Mouse (Mus musculus): ENCODE results near the gene Aurkb. TPM values are rescaled to one million over a fixed set of nuclear protein-coding genes. Genes with fewer than 3 reads are reported as not detected.

Gene Aurkb
- total and polyA plus RNA-seq, 3 experiments, result 120 to 170 (median 159) TPM

GRCm38 (mm10) chr11:69008182-69009121, 37.0 kb upstream of the Aurkb start, which contains the start of gene Pfas:
Gene Pfas, minus strand, starts transcription at chr11:69008460.
- H3K27ac ChIP-seq (ENCODE audit: control insufficient read depth, low read depth, low read length), result peak within 1 kb of the TSS; percentile 57
- H3K9ac ChIP-seq (ENCODE audit: control insufficient read depth, low read depth, low read length, poor library complexity, severe bottlenecking), result peak within 1 kb of the TSS; percentile 84
- H3K4me1 ChIP-seq (ENCODE audit: control insufficient read depth in 1 of 2, insufficient read depth in 2 of 2, low read length in 2 of 2), result peaks cover 0 to 10% of the 10 kb centered on the region in 2 experiments; a peak in 3 of 4 replicates
- DNase-seq (ENCODE audit: low read depth, low spot score), result peak; percentile 99
- H3K27me3 ChIP-seq (ENCODE audit: control insufficient read depth in 1 of 2, insufficient read depth in 2 of 2, low read length in 2 of 2), result no peaks in the 10 kb centered on the region
- H3K4me3 ChIP-seq (ENCODE audit: control insufficient read depth in 1 of 2, insufficient read depth in 1 of 2, low read depth in 2 of 2, low read length in 2 of 2), result peak within 1 kb of the TSS; percentile 70 to 74
- H3K9me3 ChIP-seq (replicated peaks; ENCODE audit: insufficient read depth, low read length), result no peaks in the 10 kb centered on the region
- H3K36me3 ChIP-seq (ENCODE audit: control insufficient read depth in 1 of 2, insufficient read depth in 2 of 2, low read length in 2 of 2), result peaks cover 0 to 18% of the 10 kb centered on the region in 2 experiments
- peaks cover 39% of the 10 kb centered on the region for H3K79me2 ChIP-seq (ENCODE audit: control insufficient read depth, insufficient read depth, low read length, poor library complexity)
- no peak for TF ChIP-seq ZKSCAN1 (IDR thresholded peaks at IDR 0.05; ENCODE audit: low read depth, low read length)
- peak; percentile 57 for TF ChIP-seq ELF1 (IDR thresholded peaks at IDR 0.05; ENCODE audit: low read depth, low read length)
- peak; percentile 95; the same call in 1 of the 2 replicates for TF ChIP-seq MYC (IDR thresholded peaks at IDR 0.05; ENCODE audit: low read depth, low read length)
- peak; percentile 37; the same call in 1 of the 2 replicates for TF ChIP-seq NRF1 (IDR thresholded peaks at IDR 0.05; ENCODE audit: insufficient read depth, low read depth, low read length, poor library complexity, severe bottlenecking)
- peak in 2 of 3 experiments; percentile 8 to 35; a peak in 3 of 6 replicates for TF ChIP-seq CTCF (IDR thresholded peaks at IDR 0.05 in 2 of 3, conservative IDR thresholded peaks at IDR 0.05 in 1 of 3; ENCODE audit: control insufficient read depth in 1 of 3, insufficient read depth in 1 of 3, low read depth in 2 of 3, low read length in 3 of 3, poor library complexity in 1 of 3, severe bottlenecking in 1 of 3)
- TF ChIP-seq USF1 (IDR thresholded peaks at IDR 0.05; ENCODE audit: low read depth, low read length), result peak; percentile 56; the same call in 1 of the 2 replicates
- TF ChIP-seq TCF12 (IDR thresholded peaks at IDR 0.05; ENCODE audit: low read depth, low read length), result peak; percentile 63
- TF ChIP-seq SMC3 (IDR thresholded peaks at IDR 0.05; ENCODE audit: low read depth, low read length), result no peak
- peak; percentile 75; the same call in 1 of the 2 replicates for TF ChIP-seq ZMIZ1 (IDR thresholded peaks at IDR 0.05; ENCODE audit: low read depth, low read length)
- no peak for TF ChIP-seq BHLHE40 (IDR thresholded peaks at IDR 0.05; ENCODE audit: borderline replicate concordance, low read depth, low read length)
- no peak for TF ChIP-seq RAD21 (IDR thresholded peaks at IDR 0.05; ENCODE audit: low read depth, low read length)
- TF ChIP-seq KAT2A (conservative IDR thresholded peaks at IDR 0.05; ENCODE audit: low read depth, low read length), result peak; percentile 69; the same call in 1 of the 2 replicates
- peak; percentile 96 for TF ChIP-seq MAX (IDR thresholded peaks at IDR 0.05; ENCODE audit: low read length)
- TF ChIP-seq MAZ (IDR thresholded peaks at IDR 0.05; ENCODE audit: low read depth, low read length), result peak; percentile 87; the same call in 1 of the 2 replicates
- no peak for TF ChIP-seq USF2 (IDR thresholded peaks at IDR 0.05; ENCODE audit: borderline replicate concordance in 1 of 2, insufficient read depth in 1 of 2, low read depth in 1 of 2, low read length in 2 of 2)
- no peak for TF ChIP-seq CHD2 (IDR thresholded peaks at IDR 0.05; ENCODE audit: low read length)
- TF ChIP-seq POLR2AphosphoS2 (IDR thresholded peaks at IDR 0.05; ENCODE audit: low read length), result peak; percentile 96
- no peak for TF ChIP-seq TAL1 (IDR thresholded peaks at IDR 0.05; ENCODE audit: low read length)
- TF ChIP-seq EP300 (IDR thresholded peaks at IDR 0.05; ENCODE audit: low read depth in 1 of 2, low read length in 2 of 2), result peak in 1 of 2 experiments; percentile 37; a peak in 2 of 4 replicates
- no peak for TF ChIP-seq POLR2AphosphoS5 (IDR thresholded peaks at IDR 0.05; ENCODE audit: borderline replicate concordance, low read depth, low read length)
- TF ChIP-seq ZC3H11A (IDR thresholded peaks at IDR 0.05; ENCODE audit: low read depth, low read length), result no peak
- no peak for TF ChIP-seq MAFK (IDR thresholded peaks at IDR 0.05; ENCODE audit: borderline replicate concordance, low read depth, low read length)
- no peak for TF ChIP-seq JUND (IDR thresholded peaks at IDR 0.05; ENCODE audit: low read depth, low read length)
- TF ChIP-seq MYB (IDR thresholded peaks at IDR 0.05; ENCODE audit: low read depth, low read length), result no peak
- TF ChIP-seq TBP (IDR thresholded peaks at IDR 0.05; ENCODE audit: low read depth, low read length), result peak; percentile 99
- TF ChIP-seq UBTF (IDR thresholded peaks at IDR 0.05; ENCODE audit: borderline replicate concordance, insufficient read depth, low read depth, low read length), result no peak
- TF ChIP-seq NELFE (IDR thresholded peaks at IDR 0.05; ENCODE audit: low read depth, low read length), result peak; percentile 95
- no peak for TF ChIP-seq MEF2A (IDR thresholded peaks at IDR 0.05; ENCODE audit: extremely low read depth, insufficient replicate concordance, low read depth, low read length, poor library complexity, severe bottlenecking)
- peak; percentile 65 to 95 for TF ChIP-seq POLR2A (IDR thresholded peaks at IDR 0.05; ENCODE audit: control insufficient read depth in 1 of 2, insufficient read depth in 1 of 2, low read depth in 1 of 2, low read length in 2 of 2, poor library complexity in 1 of 2)
- TF ChIP-seq ETS1 (IDR thresholded peaks at IDR 0.05; ENCODE audit: low read depth, low read length), result peak; percentile 58; the same call in 1 of the 2 replicates
- no peak for TF ChIP-seq CHD1 (IDR thresholded peaks at IDR 0.05; ENCODE audit: low read depth, low read length)
- no peak for TF ChIP-seq GABPA (IDR thresholded peaks at IDR 0.05; ENCODE audit: low read depth, low read length)
- peak; percentile 99 for TF ChIP-seq SIN3A (IDR thresholded peaks at IDR 0.05; ENCODE audit: low read length)
- TF ChIP-seq RCOR1 (IDR thresholded peaks at IDR 0.05; ENCODE audit: low read depth, low read length), result 0 out of 2 replicates have a peak, but pooled peaks have one; percentile 39

Measured in MEL (cell line).